Mouse (Mus musculus): Measurements from ENCODE around the gene Fbxo4.

DNA sequence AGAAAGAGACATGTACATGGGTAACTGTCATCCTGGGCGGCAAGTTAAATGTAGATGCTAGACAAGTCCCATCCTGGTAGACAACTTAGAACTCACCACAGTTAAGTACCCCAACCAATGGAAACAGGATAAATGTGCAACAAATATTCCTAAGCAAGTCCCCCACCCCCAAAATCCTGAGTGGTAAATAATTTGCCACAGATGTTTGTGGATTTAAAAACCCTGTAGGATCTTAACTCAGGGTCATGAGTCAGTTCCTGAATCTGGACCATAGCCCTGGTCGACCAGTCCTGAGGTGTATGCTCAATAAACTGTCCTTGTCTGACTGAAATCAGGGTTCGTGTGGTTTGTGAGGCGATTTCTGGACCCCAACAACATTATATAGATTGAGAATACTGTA is 45.9 kb downstream of the Fbxo4 start:
- TF ChIP-seq CTCF (IDR thresholded peaks at IDR 0.05; ENCODE audit: low read depth, low read length) (no peak), POLR2A (IDR thresholded peaks at IDR 0.05; ENCODE audit: insufficient read depth, low read length) (no peak), EP300 (IDR thresholded peaks at IDR 0.05; ENCODE audit: insufficient read depth, low read depth, low read length) (no peak)

Data from ES-Bruce4 (cell line).